Mouse (Mus musculus) hindbrain, embryonic 11.5 days (tissue): ENCODE measurements at regions not wholly inside any gene's neighbourhood (a gene's known extent, or its start where the extent isn't known, plus 50 kb on each side); places are given as distances from the start of the nearest gene placed in this dataset.

Experiments
- ATAC-seq: fragments of 200-750 bp; cut with Nextera tagmentation; 2 replicates; pipeline ENCODE4 v1.8.0; 2017; ENCODE audit warnings: mild to moderate bottlenecking, moderate TSS enrichment, moderate library complexity; ENCODE audit not compliant: low FRiP score
- DNase-seq: peaks from one replicate; pipeline ENCODE4 v3.0.0-alpha.2; 2015; ENCODE audit warnings: low spot score
- H3K27ac ChIP-seq: fragments of 300-500 bp; sonication (generic); 2 replicates; pipeline ENCODE4 v1.5.1; 2014; ENCODE audit warnings: mild to moderate bottlenecking, low read depth, low read length
- H3K27me3 ChIP-seq: fragments of 300-500 bp; sonication (generic); 2 replicates; pipeline ENCODE4 v1.6.1; 2014; ENCODE audit warnings: mild to moderate bottlenecking, low read length, moderate library complexity, mixed read lengths; ENCODE audit not compliant: control insufficient read depth, insufficient read depth
- H3K36me3 ChIP-seq: fragments of 300-500 bp; sonication (generic); 2 replicates; pipeline ENCODE4 v1.6.1; 2014; ENCODE audit warnings: mild to moderate bottlenecking, low read length, moderate library complexity, mixed read lengths; ENCODE audit not compliant: control insufficient read depth, insufficient read depth
- H3K4me1 ChIP-seq: fragments of 300-500 bp; sonication (generic); replicated peaks from 2 replicates; pipeline ENCODE4 v1.6.1; 2014; ENCODE audit warnings: low read length, mixed read lengths; ENCODE audit not compliant: control insufficient read depth, insufficient read depth
- H3K4me2 ChIP-seq: fragments of 300-500 bp; sonication (generic); replicated peaks from 2 replicates; pipeline ENCODE4 v1.6.1; 2014; ENCODE audit warnings: mild to moderate bottlenecking, low read depth, low read length
- H3K4me3 ChIP-seq: fragments of 300-500 bp; sonication (generic); 2 replicates; pipeline ENCODE4 v1.5.1; 2014; ENCODE audit warnings: low read depth, low read length
- H3K9ac ChIP-seq: fragments of 300-500 bp; sonication (generic); 2 replicates; pipeline ENCODE4 v1.6.1; 2014; ENCODE audit warnings: low read depth, low read length
- H3K9me3 ChIP-seq: fragments of 300-500 bp; sonication (generic); 2 replicates; pipeline ENCODE4 v1.6.1; 2016; ENCODE audit warnings: low read length; ENCODE audit not compliant: control insufficient read depth
- WGBS: fragments of 180-500 bp; shearing (Covaris S2); extraction: QIAGEN DNeasy Blood & Tissue Kit; methylation state at CpG from one replicate; pipeline ENCODE4 v1.1.7; 2014; 5-methylcytosine and 5-hydroxymethylcytosine counted together

DNA sequence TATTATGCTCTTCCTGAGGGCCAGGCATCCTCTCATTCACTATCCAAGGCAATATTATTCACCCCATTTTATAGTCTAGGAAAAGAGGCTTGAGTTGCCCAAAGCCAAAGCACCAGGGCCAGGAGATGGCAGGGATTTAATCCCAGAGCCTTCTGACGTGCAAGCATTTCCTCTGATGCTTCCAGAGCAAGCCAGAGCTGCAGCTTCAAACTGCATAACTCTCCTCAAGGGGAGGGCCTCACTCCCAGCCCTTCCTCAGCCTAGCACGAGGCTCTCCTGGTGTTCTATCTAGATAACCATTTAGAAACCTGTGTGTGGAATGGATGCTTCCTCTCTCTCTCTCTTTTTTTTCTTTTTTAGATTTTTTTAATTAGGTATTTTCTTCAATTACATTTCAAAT, 130.0 kb upstream of the Syt13 start:
- Histone ChIP-seq H3K4me1 (no peaks in the 10 kb centered on the region), H3K4me2 (no peak overlapping the region), H3K27me3 (no peaks in the 10 kb centered on the region), H3K4me3 (no peak overlapping the region), H3K9me3 (no peaks in the 10 kb centered on the region), H3K36me3 (no peaks in the 10 kb centered on the region), H3K9ac (no peak overlapping the region), H3K27ac (no peak overlapping the region)
- 61% methylated on average over 2 of the region's 2 CpGs for WGBS
- no peak for ATAC-seq
- DNase-seq = no peak

DNA sequence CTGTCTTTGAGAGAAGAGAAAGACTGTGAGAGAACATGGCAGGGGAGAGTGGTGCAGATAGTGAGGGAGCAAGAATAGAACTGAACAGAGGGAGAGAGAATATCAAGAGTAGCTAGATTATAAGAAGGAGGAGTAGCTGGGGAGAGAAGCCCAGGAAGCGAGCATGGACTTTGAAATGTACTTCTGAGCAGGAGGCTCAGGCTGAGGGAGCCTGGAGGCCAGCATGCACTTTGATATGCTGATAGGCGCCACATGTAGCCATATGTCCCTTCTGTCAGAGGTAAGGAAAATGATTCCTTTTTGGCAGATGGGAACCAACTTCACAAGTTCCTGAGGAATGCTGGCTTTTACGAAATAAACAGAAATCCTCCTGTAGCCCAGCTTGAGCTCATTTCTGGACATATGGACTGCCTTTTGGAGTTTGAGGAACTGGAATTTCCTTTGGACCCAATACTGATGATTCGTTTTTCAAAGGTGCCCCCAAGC, 126.9 kb upstream of the Syt13 start:
- Histone ChIP-seq H3K4me2 (no peak overlapping the region), H3K9me3 (no peaks in the 10 kb centered on the region), H3K4me3 (no peak overlapping the region), H3K36me3 (no peaks in the 10 kb centered on the region), H3K9ac (no peak overlapping the region), H3K27ac (no peak overlapping the region), H3K4me1 (no peaks in the 10 kb centered on the region), H3K27me3 (no peaks in the 10 kb centered on the region)
- ATAC-seq (no peak), DNase-seq (no peak)
- 65% methylated on average over 4 of the region's 4 CpGs for WGBS

DNA sequence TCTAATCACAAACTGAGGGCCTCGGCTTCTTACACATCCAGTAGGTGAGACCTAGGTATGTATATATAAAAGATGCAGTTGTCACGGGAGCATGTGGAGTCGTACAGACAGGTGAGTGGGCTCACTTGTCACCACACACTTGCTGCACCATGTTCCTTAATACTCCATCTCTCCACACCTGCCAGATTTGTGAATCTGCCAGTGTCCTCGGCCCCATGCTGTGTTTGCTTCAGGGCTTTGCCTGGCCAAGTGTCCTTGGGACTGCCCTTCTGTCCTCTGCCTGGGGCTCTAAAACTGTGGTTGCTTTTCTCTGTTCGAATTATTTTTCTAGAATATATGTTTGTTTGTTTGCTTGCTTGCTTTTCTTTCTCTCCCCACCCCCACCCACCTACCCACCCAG, 126.0 kb upstream of the Syt13 start:
- no peak for ATAC-seq
- H3K27ac ChIP-seq = no peak overlapping the region
- 82% methylated on average over 5 of the region's 5 CpGs for WGBS
- H3K4me3 ChIP-seq = no peak overlapping the region
- H3K4me2 ChIP-seq = no peak overlapping the region
- H3K27me3 ChIP-seq = no peaks in the 10 kb centered on the region
- no peak for DNase-seq
- no peak overlapping the region for H3K9ac ChIP-seq
- no peaks in the 10 kb centered on the region for H3K4me1 ChIP-seq
- no peaks in the 10 kb centered on the region for H3K9me3 ChIP-seq
- H3K36me3 ChIP-seq = no peaks in the 10 kb centered on the region

DNA sequence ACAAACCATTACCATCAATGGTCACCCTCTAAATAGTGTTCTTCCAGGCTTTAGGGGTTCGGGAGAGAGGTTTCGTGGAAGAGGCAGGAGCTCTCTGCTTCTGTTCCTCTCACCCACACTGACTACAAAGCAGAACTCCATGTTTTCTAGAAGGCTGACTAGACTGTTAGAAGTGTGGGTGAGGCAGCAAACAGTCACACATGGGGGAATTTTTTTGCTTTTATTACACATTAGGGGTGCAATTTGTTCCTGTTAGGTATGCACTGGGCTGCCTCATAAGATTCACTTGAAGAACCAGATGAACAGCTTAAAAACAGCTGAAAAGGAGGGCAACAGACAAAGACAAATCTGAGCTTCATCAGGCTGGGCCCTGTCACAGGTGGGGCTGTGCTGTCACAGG, 124.5 kb upstream of the Syt13 start:
- DNase-seq = no peak
- Histone ChIP-seq H3K27me3 (no peaks in the 10 kb centered on the region), H3K4me2 (no peak overlapping the region), H3K4me1 (no peaks in the 10 kb centered on the region), H3K36me3 (no peaks in the 10 kb centered on the region), H3K9ac (no peak overlapping the region), H3K9me3 (no peaks in the 10 kb centered on the region), H3K4me3 (no peak overlapping the region), H3K27ac (no peak overlapping the region)
- ATAC-seq = no peak
- 94% methylated on average over 2 of the region's 2 CpGs for WGBS

DNA sequence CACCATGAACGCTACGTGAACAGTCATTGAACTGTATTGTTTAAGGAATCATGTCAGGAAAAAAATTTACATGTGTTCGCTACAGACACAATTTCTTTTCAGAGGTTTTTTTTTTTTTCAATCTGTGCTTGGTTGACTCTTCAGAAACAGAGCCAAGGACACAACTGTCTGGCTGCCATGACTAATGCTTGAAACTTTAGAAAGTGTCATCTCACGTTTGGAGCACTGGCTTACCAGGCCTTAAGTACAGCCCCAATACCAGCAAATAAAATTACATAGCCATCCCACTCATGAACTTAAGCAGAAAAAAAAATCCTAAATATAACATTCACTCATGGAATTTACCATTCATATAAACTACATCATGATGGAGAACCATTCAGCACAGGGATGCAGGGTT, 115.1 kb upstream of the Syt13 start:
- Histone ChIP-seq H3K9ac (no peak overlapping the region), H3K36me3 (no peaks in the 10 kb centered on the region), H3K4me3 (no peak overlapping the region), H3K4me1 (no peaks in the 10 kb centered on the region), H3K27me3 (no peaks in the 10 kb centered on the region), H3K9me3 (no peaks in the 10 kb centered on the region), H3K27ac (no peak overlapping the region), H3K4me2 (no peak overlapping the region)
- 94% methylated on average over 4 of the region's 4 CpGs for WGBS
- ATAC-seq (no peak), DNase-seq (no peak)

DNA sequence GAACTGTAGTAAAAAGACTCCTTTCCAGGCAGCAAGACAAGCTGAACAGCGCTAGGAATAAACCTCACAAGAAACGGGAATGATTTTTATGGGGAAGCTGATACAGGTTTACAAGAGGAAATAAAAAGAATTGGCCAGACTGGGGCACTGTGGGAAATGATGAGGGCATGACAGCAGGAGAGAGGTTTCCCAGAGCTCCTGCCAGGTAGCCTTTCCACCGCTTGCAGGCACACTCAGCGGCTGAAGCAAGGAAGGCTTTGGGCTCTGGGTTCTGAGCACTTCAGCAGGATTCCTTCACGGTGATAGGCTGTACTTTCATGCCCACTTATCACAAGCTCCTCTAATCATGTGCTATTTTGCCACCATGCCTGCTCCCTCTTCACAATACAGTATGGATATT, 114.2 kb upstream of the Syt13 start:
- Histone ChIP-seq H3K27me3 (no peaks in the 10 kb centered on the region), H3K27ac (no peak overlapping the region), H3K9me3 (no peaks in the 10 kb centered on the region), H3K4me2 (no peak overlapping the region), H3K36me3 (no peaks in the 10 kb centered on the region), H3K4me1 (no peaks in the 10 kb centered on the region), H3K9ac (no peak overlapping the region), H3K4me3 (no peak overlapping the region)
- DNase-seq (no peak), ATAC-seq (no peak)
- 79% methylated on average over 5 of the region's 5 CpGs for WGBS

DNA sequence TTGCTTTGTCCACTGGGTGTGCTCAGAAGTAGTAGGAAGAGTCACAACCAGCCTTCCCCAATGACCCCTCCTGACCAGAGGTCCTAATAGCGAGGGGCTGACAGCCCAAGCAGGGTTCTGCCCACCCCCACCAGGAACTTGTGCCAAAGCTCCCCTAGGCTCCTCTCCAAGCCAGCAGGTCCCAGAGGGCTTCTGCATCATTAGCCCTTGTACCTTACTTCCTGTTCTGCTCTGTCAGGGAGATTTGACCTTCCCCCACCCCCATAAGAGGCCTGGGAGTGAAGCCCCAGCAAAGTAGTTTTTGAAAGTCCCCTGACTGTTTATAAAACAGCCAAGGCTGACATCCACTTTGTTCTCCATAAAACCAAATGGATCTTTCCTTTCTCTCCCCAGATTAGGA, 110.0 kb upstream of the Syt13 start:
- no peak overlapping the region for H3K27ac ChIP-seq
- H3K9ac ChIP-seq = no peak overlapping the region
- ATAC-seq (no peak), DNase-seq (no peak)
- 71% methylated on average over 1 of the region's 1 CpGs for WGBS
- H3K4me2 ChIP-seq = no peak overlapping the region
- no peak overlapping the region for H3K4me3 ChIP-seq
- H3K36me3 ChIP-seq = no peaks in the 10 kb centered on the region
- H3K4me1 ChIP-seq = peaks cover 13% of the 10 kb centered on the region
- no peaks in the 10 kb centered on the region for H3K9me3 ChIP-seq
- no peaks in the 10 kb centered on the region for H3K27me3 ChIP-seq

DNA sequence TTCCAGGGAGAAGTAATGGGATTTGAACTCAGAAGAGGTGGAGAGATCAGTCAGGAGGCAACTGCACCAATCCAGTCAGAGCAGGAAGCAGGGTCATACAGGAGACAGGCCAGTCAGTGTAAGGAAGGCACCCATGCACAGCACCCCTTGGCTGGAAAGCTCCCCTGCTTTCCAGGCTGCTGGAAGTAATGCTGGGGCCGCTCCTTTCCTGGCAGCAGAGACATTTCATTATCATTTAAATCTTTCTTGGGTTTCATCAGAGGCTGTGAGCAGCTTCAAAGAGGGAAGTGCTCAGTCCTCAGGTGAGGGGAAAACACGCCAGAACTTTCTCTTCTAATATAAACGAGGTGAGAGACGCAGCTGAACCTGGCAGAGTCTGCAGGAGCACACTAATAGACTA, 109.1 kb upstream of the Syt13 start:
- ATAC-seq = no peak
- WGBS = 36% methylated on average over 4 of the region's 4 CpGs
- Histone ChIP-seq H3K4me3 (no peak overlapping the region), H3K4me1 (peaks cover 13% of the 10 kb centered on the region), H3K27me3 (no peaks in the 10 kb centered on the region), H3K27ac (0 out of 2 replicates have a peak overlapping the region, but pooled peaks have one; percentile 79), H3K36me3 (no peaks in the 10 kb centered on the region), H3K9ac (no peak overlapping the region), H3K4me2 (no peak overlapping the region), H3K9me3 (no peaks in the 10 kb centered on the region)
- DNase-seq = no peak

DNA sequence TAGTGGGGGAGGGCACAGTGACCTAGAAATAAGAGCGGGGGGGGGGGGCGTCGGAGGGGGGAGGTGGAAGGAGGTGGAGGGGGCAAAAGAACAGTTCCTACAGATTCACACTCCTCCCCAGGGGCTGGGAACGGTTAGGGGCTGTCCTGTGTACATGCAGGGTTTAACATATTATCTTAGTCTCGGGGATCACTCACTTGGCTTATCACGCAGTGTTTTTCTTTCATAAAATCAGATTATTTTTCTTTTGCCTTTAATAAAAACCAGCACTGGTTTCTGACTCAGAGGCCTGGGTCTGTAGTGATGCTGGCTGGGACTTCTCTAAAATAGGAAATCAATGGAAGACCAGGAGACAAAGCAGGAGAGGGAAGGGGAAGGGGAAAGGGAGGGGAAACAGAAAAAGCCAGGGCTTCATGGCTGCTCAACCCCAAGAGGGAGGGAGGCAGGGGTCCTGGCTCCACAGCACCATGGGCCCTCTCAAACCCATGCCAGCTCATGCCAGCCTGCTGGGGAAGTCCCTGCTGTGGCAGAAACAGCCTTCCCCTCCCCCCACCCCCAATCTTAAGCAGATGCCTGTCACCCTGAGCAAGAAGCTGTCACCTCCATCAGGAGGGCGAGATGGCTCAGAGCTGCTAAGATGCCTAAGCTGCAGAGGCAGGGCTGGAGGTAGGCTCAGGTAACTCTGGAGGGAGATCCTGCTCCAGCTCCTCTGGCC, 108.3 kb upstream of the Syt13 start:
- no peak overlapping the region for H3K4me3 ChIP-seq
- H3K36me3 ChIP-seq = no peaks in the 10 kb centered on the region
- ATAC-seq (peak; percentile 46; the same call in 1 of the 2 replicates), DNase-seq (peak; percentile 36)
- H3K27me3 ChIP-seq = no peaks in the 10 kb centered on the region
- H3K9ac ChIP-seq = peak overlapping the region; percentile 23; the same call in 1 of the 2 replicates
- H3K4me2 ChIP-seq = no peak overlapping the region
- WGBS = 14% methylated on average over 6 of the region's 7 CpGs
- H3K9me3 ChIP-seq = no peaks in the 10 kb centered on the region
- H3K4me1 ChIP-seq = peaks cover 13% of the 10 kb centered on the region
- H3K27ac ChIP-seq = peak overlapping the region; percentile 79
